Mouse (Mus musculus) kidney, adult 18-20 months (tissue): ENCODE measurements around the gene Nkx1-2.
A peak's percentile ranks its signal among the peaks of the same experiment; 100 is the strongest.

Experiments used
- DNase-seq: peaks from one replicate; pipeline ENCODE4 v3.0.0; 2021

Nkx1-2 gene

DNA sequence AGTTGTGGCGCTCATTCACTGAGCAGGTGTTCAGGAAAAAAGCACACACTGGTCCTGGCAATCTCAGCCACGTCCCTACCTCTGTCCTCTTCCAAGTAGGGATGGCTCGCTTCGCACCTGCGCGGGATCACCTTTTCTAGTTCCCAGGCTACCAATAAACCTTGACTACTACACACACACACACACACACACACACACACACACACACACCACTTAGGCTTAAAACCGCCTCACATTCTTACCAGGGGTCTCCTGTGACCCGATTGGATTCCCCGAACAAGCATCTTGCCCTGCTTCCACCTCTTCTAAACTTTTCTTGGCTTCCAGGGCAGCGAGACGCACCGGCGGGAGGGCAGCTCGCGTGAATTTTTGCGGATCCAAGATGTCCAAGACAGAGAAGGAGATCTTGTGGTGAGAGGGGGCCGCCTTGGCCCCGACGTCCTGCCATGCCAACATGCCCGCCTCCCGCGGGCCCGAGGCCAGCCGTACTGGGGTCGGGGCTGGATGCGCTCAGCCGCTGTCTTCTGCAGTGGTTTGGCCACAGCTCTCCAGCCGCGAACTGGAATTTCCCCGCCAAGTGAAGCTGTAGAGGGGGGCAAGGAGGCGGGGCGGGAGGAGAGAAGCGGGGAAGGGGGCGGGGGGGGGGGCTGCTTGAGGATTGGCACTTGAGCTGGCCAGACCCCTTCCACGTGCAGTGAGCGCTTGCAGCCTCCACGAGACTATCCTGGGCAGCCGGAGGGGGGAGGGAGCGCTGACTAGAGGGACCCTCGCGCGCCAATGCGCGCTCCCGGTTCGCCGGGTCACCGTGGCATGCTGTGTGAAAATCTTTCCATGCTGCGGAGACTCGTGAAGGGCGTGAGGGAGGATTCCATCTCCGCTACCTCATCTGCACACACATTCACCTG is at the start of gene Nkx1-2:
Gene Nkx1-2 (minus strand): TSS at position 567 of the 905 bp plus-strand sequence.
- DNase-seq: no peak

DNA sequence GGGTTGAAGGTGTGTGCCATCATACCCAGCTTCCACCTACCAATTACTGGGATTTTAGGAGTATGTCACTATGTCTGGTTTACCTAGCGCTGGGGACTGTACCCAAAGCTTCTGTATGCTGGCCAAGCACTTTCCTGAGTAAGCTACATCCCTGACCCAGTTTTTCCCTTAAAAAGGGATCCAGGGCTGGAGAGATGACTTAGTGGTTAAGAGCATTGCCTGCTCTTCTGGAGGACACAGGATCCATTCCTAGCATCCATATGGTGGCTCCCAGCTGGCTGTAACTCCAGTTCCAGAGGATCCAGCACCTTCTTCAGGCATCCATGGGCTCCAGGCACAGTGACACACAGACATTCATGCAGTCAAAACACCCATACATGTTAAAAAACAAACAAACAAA is 47.1 kb upstream of the Nkx1-2 start:
- no peak for DNase-seq

DNA sequence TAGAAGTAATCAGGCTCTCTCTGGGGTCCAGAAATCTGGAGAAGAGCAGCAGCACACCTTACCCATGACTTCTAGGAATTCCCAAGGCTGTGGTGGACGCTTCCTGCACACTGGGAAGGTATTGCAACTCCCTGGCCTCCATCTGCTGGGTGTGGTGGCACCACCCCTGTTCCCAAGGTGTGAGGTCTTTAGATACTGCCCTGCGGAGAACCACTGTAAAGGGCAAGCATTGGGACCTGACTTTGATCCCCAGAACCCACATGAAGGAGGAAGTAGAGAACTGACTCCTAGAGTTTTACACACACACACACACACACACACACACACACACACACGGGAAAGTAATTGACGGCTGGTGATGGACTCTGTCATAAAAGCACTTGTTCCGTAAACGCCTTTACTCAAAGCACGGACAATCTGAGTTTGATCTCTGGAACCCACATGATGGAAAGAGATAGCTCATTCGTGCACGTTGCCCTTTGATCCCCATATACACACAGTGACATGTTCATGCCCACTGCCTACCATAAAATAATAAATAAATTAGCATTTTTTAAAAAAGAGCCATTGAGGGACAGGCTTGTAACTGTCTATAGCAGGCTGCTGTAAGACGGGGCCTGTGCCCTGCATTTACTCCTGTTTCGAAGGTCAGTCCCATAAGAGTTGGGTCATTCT is 45.3 kb upstream of the Nkx1-2 start:
- no peak for DNase-seq

DNA sequence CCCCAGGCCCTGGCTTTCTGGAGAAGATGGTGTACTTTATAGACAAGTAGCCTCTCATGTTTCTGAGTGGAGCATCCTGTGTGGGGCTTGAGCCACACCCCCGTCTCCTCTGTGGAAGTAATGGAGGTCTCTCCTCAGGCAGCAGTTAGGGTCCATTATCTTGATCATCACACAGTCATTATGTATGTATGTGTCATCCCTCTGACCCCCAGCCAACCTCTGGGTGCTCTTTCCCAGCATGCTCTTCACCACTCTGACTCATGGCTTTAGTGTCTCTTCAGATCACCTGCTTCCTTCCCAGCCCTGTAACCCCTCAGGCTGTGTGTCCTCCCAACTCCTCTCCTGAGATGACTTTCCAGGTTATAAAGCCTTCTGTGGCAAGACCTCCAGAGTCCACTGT is 42.2 kb upstream of the Nkx1-2 start:
- no peak for DNase-seq

DNA sequence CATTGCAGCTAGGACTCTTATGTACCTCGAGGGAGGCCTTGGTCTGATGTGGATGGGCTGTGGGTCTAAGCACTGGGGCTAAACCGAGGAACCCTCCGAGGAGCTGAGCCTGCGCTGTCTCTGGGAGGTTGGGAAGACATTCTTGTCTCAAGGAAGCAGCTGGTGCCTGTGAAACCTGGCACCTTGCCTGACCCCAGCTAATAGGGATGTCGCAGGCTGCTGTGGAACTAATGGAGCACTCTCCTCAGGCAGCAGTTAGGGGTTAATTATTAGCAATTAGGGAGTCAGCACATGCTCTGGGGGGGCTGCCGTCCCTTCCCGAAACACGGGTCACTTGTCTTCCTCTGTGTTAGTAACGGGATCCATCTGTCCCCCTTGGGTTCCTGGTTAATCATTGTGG is 41.5 kb upstream of the Nkx1-2 start:
- peak; percentile 43 for DNase-seq

DNA sequence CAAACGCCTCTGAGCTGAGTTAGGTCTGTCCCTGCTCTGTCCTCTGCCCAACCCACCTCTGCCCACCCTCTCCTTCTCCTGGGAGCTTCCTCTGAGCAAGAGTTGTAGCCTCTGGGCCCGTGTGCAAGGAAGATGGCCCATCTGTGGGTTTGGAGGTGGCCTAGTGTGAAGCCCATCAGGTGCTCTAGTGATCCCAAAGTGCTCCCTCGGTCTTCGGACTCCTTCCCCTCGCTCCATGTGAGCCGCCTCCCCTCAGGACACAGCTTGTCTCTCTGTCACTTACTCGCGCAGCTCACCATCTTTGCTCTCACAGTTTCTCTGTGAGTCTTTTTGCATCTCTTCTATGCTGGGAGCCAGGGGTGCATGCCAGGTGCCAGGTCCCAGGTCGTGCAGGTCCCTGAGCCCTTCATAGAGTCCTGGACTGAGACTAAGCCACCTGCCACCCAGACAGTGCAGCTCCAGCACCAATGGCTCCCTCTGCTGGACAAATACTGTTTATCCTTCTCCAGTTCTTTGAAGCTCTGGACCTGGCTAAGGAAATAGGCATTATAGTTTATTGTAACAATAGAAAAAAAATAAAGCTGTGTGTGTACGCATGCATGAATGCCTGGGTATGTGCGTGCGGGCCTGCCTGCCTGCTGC is 39.1 kb upstream of the Nkx1-2 start:
- DNase-seq: peak; percentile 19

DNA sequence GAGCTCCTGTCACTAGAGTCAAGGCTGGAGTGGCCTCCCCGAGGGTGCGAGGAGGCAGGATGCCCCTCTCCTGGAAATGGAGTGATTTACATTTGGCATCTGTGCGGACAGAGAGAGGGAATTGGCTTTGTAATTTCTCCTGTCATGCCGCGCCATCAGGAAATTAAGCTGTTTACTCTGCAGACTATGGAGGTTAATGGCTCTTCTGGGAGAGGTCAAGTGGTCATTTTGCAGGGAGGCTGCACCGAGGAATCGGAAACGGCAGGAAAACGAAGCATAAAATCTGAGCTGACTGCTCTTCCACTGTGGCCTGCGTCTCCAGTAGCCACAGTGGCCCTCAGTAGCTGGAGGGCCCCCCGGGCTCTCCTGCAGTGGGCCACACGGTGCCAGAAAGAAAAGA is 37.9 kb upstream of the Nkx1-2 start:
- DNase-seq: no peak

DNA sequence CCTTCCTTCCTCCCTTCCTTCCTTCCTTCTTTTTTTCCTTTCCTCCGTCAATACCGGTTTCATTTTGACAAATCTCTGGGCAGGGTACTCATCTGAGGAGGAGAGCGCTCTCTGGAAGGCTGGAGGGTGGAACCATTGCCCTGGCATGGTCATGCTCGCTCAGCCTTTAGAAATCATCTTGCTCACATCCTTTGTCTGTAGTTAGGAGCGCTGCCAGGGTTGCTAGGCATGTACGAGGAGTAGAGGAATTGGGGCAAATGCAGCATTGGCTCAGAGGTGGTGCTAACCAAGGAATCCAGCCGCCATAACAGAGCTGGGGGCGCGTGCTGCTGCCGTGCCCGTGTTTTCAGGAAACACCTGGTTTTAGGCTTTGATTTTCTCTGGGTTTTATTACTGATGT is 31.9 kb upstream of the Nkx1-2 start:
- DNase-seq: no peak

DNA sequence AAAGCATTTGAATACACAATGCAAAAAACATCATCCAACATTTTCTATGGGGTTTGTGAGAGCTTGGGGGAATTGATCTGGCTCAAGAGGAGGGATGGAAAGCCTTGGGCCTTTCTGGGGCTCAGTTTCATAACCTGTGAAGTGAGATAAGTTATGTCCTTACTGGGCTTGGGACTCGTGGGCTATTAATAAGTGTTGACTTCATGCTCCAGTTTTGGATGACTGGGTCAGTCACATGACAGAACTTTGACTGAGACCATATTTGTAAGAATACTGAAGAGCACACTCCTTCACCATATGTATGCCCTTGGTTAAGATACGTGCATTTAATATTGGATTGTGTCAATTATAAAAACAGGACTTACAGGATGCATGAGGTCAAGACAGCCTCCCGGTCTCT is 28.0 kb upstream of the Nkx1-2 start:
- no peak for DNase-seq

DNA sequence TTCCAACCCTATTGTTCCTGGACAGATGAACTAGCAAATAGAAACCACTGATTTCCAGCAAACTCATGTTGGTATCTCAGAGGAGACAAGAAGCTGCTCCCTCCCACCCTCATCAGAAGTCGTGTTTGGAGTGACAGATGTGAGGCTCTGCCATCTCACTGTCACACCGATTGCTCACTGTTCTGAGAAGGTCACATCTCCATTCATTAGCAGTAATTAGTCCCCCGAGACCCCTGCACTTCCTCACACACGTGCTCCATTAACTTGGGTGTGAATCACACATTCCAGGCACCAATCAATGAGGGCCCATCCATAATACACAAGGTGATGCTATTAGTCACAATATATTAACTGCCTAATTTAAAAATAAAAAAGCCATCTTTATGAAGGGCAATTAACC is 26.7 kb upstream of the Nkx1-2 start:
- no peak for DNase-seq

DNA sequence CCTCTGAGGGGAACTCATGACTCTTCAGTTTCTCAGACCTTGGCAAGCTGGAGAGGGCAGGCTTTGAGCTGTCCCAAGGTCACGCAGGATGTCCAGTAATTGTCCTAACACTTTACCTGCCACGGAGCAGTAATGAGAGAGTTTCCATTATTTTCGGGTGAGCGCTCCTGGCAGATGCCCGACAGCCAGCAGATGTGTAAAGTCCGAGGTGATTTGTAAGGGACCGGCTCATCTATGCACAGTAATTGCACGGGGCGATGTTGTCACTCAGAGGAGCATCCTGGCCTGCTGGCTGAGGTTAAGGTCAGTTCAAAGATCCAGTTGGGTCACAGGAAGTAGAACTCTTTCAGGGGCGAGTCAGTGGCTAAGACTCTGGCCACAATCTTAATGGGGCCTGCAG is 24.7 kb upstream of the Nkx1-2 start:
- peak; percentile 13 for DNase-seq

DNA sequence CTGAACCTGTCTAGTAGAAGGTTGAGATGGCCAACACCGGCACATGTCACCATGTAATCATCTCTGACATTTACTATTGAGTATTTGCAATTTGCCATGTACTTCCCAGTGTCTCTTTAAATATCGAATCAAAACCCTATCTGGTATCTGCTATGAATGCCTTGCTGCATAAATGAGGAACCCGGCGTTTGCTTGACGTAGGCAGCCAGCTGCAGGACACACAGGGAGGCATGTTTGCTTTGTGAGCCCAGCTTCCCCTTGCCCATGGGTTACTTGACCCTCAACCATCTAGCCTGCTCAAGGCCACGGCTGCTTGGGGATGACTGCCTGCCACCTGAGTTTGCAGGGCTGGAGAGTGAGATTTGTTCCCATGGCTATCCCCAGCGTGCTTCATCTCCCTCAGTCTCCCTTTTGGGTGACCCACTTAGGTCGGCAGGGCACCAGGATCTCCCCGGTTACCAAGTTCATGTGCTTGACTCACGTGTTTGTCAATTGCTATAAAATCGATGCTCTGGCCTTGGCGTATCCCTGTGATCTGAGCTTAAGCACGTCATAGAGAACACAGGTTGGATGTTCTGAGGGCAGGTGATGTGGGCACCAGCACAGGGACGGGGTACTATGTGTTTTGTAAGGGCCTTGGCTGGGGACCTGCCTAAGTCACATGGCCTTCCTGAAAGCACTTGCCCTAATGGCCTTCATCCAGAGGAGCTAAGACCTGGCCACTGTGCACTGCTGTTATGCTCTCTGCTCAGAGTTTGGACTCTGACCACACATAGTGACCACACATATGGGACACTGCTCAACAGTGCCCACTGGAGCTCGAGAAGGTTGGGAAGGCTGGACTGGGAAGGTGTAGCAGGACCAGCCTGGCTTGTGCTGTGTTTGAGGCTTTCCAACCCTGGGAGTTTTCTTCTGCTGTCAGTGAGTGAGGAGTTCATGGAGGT is 20.8 kb upstream of the Nkx1-2 start:
- DNase-seq: peak; percentile 38

DNA sequence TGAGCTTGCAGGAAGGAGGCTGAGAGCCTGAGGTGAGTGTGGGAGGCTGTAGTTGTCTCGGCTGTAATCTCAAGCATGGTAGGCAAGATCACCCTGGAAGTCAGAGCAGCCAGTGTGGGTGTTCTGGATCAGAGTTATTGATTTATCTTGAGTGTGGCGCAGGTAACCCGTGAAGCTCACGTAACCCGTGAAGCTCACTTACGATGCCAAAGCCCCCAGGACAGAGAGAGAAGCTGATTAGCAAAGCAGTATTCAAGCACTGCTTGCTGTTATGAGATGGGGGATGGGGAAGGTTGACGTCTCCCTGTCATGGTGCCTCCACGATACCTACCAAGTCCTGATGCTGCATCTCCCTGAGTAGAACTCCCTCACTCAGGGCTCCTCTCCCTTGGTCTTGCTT is 20.1 kb upstream of the Nkx1-2 start:
- DNase-seq: no peak

DNA sequence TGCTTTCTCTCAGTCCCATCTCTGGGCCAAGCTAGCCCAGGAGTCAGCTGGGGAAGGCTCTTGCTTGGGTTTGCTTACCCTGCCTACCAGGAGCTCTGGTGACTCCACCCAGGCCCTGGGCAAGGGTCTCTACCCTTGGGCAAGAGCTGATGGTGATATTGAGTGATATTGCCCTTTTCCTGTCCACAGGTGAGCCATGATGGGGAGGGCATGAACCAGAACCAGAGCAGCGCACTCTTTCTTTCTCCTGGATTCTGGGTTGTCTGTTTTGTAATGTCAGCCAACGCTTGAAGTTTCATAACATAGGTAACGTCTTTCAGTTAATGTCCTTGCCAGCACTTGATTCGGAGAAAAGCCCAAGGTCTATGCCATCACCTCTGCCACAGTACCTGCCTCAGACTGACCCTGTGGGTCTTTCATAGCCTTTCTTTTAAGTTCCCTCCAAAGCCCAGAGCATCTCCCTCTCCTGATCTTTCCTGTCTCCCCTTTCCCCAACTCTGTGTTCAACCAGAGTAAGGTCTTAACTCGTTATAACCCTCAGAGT is 17.7 kb upstream of the Nkx1-2 start:
- DNase-seq: no peak

DNA sequence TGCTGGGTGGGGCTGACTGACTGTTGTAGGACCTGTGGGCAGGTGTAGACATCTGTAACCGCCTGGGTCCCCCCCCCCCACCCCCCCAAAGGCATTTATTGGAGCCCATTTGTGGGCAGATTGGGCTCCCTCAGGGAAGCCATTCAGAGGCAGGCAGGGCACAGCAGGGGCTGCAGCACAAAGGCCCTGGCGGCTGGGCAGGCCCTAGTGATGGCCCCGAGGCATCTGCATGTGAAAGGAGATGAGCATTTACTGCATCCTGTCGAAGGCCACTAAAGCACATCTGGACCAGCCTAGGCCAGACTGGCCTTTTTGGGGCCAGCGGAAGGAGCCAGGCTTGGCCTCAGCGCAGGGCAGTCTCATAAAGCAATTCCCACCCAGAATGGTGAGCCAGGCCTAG is 17.0 kb upstream of the Nkx1-2 start:
- DNase-seq: no peak

DNA sequence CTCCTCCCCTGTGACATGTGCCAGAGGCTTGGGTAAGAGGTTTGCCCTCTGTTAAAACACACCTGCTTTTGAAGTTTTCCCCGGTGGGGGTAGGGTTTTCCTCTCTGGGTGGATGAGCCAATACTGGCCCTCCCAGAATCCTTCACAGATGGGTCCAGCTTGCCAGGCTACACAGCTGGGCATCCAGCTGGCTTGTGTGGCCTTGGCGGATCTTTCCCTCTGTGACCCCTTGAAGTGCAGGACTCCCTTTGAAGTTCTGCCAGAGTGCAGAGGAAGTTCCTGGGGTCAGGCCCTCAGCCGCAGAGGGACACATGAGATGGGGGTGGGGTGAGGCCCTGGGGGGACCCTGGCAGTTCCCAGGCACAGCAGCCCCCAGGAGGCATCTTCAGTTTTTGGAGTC is 15.9 kb upstream of the Nkx1-2 start:
- DNase-seq: no peak

DNA sequence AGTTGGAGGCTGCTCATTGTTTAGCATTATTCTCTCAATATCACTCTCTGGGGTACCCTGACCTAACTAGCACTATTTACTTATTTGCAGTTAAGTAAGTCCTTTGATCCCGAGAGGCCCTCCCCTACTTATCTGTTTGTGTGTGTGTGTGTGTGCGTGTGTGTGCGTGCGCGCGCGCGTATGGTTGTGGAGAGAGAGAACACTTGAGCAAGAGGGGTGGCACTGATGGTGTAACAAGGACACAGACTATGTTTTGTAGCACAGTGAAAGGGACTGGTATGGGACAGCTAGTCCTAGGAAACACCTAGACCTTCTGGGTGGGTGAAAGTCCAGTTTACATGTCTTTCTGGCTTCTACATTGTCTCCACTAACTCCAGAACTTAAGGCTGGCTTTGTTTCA is 12.1 kb upstream of the Nkx1-2 start:
- no peak for DNase-seq

DNA sequence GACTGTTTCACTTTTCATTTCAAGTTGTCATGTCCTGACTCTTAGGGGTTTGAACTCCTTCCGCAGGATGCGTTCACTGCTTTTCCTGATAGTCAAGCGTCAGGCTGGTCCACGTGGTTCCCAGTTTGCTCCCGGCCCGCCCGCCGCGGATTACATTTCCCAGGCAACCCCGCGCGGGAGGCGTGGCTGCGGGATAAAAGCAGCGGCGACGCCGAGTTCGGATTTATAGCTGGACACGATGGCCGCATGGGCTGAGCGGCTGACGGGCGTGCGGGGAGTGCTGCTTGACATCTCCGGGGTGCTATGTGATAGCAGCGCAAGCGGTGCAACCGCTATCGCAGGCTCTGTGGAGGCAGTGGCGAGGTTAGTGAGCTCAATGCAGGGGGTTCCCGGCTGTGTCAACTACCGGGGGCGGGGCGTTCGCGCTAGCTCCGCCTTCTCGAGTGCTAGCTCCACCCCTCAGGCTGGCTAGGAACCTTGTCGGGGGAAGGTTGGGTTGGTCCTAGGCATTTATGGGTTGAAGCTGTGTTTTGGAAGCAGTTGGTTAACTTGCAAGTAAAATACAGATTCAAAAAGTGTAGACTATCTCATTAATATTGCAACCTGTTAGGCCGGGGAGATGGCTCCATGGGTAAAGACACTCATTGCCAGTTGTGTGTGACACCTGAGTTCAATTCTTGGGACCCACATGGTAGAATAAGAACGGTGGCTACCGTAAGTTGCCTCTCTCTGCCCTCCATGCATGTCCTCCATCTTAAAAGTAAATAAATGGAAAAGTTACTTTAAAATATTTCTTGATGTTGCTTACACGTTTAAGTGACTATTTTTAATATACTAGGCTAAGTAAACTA is 11.3 kb upstream of the Nkx1-2 start, which contains the start of gene Lhpp:
Gene Lhpp (plus strand): TSS at position 171 of the 851 bp plus-strand sequence.
- peak; percentile 85 for DNase-seq

DNA sequence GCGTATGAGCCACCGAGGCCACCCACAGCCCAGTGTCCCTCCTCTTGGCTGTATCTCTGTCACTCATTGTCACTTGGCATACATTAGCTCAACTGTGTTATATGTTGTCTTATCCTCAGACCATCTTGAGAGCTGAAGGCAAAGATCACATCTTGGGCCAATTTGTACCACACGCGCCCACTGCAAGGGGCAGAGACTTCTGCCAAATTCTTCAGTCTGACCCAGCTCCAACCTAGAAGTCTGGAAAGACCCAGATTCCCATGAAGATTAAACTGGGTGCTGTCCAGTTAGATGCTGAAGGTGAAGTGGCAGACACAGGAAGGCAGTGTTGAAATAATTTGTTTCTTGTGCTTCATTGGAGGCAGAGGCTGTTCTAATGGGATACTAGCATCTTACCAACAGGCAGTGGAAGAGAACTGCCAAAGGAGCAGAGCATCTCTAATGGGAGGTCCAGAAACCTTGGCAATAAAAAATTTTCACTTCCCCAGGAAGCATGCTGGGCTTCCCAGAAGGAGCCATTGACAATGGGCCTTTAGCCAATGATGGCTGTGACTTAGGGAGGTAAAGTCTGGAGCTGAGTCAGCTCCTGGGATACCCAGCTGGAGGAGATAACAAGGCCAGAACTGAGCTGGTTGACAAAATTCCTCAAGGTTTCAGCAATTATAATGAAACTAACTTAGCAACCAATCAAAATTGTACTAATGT is 9.0 kb upstream of the Nkx1-2 start:
- DNase-seq: no peak

DNA sequence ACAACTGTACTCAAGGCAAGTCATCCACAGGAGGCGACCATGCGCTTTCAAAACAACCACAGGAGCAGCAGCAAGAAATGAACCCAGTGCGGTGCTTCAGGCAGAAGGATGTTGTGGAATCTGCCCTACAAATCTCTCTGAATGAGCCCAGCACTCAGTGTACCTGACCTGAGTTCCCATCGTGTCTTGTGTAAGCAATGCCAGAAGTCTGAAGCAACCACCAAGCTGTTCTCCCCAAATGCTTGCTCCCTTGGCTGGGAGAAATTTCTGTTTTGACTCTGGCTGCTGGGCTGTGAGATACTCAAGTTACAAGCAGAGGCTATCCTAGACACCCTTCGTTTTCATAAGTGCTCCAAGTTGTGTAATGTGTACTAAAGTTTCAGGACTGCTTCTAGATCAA is 6.3 kb upstream of the Nkx1-2 start:
- no peak for DNase-seq

DNA sequence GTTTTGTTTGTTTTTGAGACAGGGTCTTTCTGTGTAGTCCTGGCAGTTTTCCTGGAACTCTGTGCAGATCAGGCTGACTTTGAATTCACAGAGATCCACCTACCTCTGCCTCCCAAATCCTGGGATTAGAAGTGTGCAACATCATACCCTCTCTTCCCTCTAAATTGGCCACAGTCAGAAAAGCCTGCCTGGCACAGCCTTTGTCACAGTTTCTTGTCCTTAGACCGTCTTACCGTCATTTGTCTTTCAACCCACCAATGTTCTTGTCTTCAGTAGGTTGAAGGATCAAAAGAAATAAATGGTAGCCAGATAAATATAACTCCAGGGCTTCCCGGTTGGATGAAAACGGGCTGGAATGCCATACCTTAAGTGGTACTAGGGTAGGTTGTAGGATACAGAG is 5.3 kb upstream of the Nkx1-2 start:
- DNase-seq: no peak
